Mouse (Mus musculus): Measurements from ENCODE around the gene Slc13a2. TPM values are rescaled to one million over a fixed set of nuclear protein-coding genes. Genes with fewer than 3 reads are reported as not detected.

Gene Slc13a2
- polyA plus RNA-seq, 1 experiment from 2014 or later, result 0.08 TPM

DNA sequence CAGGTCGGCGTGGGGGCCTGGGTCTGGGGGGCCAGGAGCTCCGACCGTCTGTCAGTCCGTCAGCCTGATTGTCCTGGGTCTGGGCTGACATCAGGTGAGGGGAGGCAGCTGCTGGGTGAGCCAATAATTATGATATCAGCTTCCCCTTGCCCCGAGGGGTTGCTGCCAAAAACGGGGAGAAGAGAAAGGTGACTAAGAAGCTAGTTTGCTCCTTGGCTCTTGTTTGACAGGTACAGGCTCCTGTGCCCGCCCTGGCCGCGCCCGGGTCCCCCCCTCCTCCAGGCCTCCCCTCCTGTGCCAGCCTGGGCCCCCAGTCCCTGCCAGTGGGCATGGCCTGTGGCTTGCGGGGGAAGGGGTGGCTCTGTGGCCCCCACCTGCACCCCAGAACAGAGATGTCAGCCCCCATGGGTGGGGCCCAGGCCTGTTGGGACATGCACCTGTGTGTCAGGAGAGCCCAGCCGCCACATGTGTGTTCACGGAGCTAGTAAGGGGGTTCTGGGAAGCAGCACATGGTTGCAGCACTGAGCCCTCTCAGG lies 35.4 kb downstream of the Slc13a2 start, which contains the start of gene Foxn1:
Gene Foxn1 (minus strand): TSS at position 51 of the 536 bp plus-strand sequence.
- H3K4me2 ChIP-seq (ENCODE audit: low read depth, low read length), result no peak within 1 kb of the TSS
- whole genome bisulfite sequencing (ENCODE audit: insufficient replicate concordance), result 86% methylated on average over 14 of the region's 14 CpGs
- H3K4me3 ChIP-seq (ENCODE audit: low read depth, low read length), result no peak within 1 kb of the TSS
- H3K27me3 ChIP-seq (ENCODE audit: insufficient read depth, low read length), result no peaks in the 10 kb centered on the region
- no peak for TF ChIP-seq EP300 (IDR thresholded peaks at IDR 0.05; ENCODE audit: low read depth)
- TF ChIP-seq CTCF (IDR thresholded peaks at IDR 0.05; ENCODE audit: low read depth), result no peak
- ATAC-seq, result no peak
- H3K9me3 ChIP-seq (ENCODE audit: low read length), result no peaks in the 10 kb centered on the region
- H3K36me3 ChIP-seq (replicated peaks; ENCODE audit: insufficient read depth, low read length), result no peaks in the 10 kb centered on the region
- no peak for DNase-seq
- no peak within 1 kb of the TSS for H3K9ac ChIP-seq (replicated peaks)
- H3K27ac ChIP-seq (ENCODE audit: low read depth), result no peak within 1 kb of the TSS
- no peaks in the 10 kb centered on the region for H3K4me1 ChIP-seq (ENCODE audit: insufficient read depth)

DNA sequence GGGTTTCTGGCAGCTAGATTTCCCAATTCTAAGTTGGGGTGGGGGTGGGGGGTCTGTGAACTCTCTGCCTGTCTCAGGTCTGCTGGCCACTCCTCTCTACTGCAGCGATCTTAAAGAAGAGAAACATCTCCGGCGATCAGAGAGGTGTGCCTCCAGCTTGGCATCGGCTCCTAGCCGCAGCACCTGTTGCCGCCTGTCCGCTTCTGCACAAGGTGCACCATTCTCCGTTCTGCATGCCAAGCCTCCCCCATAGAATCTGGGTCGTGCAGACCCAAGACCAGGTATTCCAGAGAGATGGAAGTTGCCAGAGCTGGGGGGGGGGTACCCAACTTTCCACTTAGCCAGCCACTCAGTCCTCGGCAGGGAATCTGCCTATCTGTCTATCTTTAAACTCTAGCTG lies 36.2 kb downstream of the Slc13a2 start:
- no peak for ATAC-seq
- no peaks in the 10 kb centered on the region for H3K4me1 ChIP-seq (ENCODE audit: insufficient read depth)
- H3K9me3 ChIP-seq (ENCODE audit: low read length), result no peaks in the 10 kb centered on the region
- no peak overlapping the region for H3K4me3 ChIP-seq (ENCODE audit: low read depth, low read length)
- DNase-seq, result no peak
- no peak overlapping the region for H3K9ac ChIP-seq (replicated peaks)
- H3K36me3 ChIP-seq (replicated peaks; ENCODE audit: insufficient read depth, low read length), result no peaks in the 10 kb centered on the region
- WGBS (ENCODE audit: insufficient replicate concordance), result 83% methylated on average over 10 of the region's 10 CpGs
- no peak overlapping the region for H3K4me2 ChIP-seq (ENCODE audit: low read depth, low read length)
- no peak overlapping the region for H3K27ac ChIP-seq (ENCODE audit: low read depth)
- TF ChIP-seq EP300 (IDR thresholded peaks at IDR 0.05; ENCODE audit: low read depth) (no peak), CTCF (IDR thresholded peaks at IDR 0.05; ENCODE audit: low read depth) (no peak)
- H3K27me3 ChIP-seq (ENCODE audit: insufficient read depth, low read length), result no peaks in the 10 kb centered on the region

GRCm38 (mm10) chr11:78382701-78383100 lies 39.3 kb downstream of the Slc13a2 start:
- H3K9ac ChIP-seq (replicated peaks), result no peak overlapping the region
- no peaks in the 10 kb centered on the region for H3K4me1 ChIP-seq (ENCODE audit: insufficient read depth)
- no peak for ATAC-seq
- no peak overlapping the region for H3K4me3 ChIP-seq (ENCODE audit: low read depth, low read length)
- no peak overlapping the region for H3K4me2 ChIP-seq (ENCODE audit: low read depth, low read length)
- H3K36me3 ChIP-seq (replicated peaks; ENCODE audit: insufficient read depth, low read length), result no peaks in the 10 kb centered on the region
- TF ChIP-seq CTCF (IDR thresholded peaks at IDR 0.05; ENCODE audit: low read depth) (no peak), EP300 (IDR thresholded peaks at IDR 0.05; ENCODE audit: low read depth) (no peak)
- DNase-seq, result no peak
- 61% methylated on average over 5 of the region's 5 CpGs for WGBS (ENCODE audit: insufficient replicate concordance)
- 0 out of 2 replicates have a peak, but pooled peaks cover 5% of the 10 kb centered on the region for H3K27me3 ChIP-seq (ENCODE audit: insufficient read depth, low read length)
- H3K27ac ChIP-seq (ENCODE audit: low read depth), result no peak overlapping the region
- no peaks in the 10 kb centered on the region for H3K9me3 ChIP-seq (ENCODE audit: low read length)

DNA sequence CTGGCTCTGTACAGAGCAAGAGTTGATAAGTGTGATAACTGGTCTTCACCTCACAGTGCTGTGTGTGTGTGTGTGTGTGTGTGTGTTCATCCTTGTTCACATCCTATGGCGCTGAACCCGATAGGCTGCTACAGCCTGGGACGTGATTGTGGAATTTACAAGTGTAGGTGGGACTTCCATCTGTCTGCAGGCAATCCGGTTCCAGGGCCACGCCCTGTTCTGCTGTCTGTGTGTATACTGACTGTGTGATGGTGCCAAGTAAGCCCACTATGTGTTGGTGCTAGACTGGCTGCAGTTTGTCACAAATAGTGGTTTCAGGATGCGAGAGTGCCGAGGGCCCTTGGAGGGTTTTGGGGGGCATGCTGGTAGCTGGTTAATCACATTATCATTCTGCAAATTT lies 39.7 kb downstream of the Slc13a2 start:
- no peak for ATAC-seq
- Histone ChIP-seq H3K4me3 (ENCODE audit: low read depth, low read length) (no peak overlapping the region), H3K4me1 (ENCODE audit: insufficient read depth) (no peaks in the 10 kb centered on the region), H3K9ac (replicated peaks) (no peak overlapping the region), H3K27ac (ENCODE audit: low read depth) (no peak overlapping the region), H3K9me3 (ENCODE audit: low read length) (no peaks in the 10 kb centered on the region), H3K4me2 (ENCODE audit: low read depth, low read length) (no peak overlapping the region), H3K36me3 (replicated peaks; ENCODE audit: insufficient read depth, low read length) (no peaks in the 10 kb centered on the region), H3K27me3 (ENCODE audit: insufficient read depth, low read length) (0 out of 2 replicates have a peak, but pooled peaks cover 5% of the 10 kb centered on the region)
- 80% methylated on average over 7 of the region's 7 CpGs for WGBS (ENCODE audit: insufficient replicate concordance)
- no peak for DNase-seq
- TF ChIP-seq EP300 (IDR thresholded peaks at IDR 0.05; ENCODE audit: low read depth) (no peak), CTCF (IDR thresholded peaks at IDR 0.05; ENCODE audit: low read depth) (no peak)

DNA sequence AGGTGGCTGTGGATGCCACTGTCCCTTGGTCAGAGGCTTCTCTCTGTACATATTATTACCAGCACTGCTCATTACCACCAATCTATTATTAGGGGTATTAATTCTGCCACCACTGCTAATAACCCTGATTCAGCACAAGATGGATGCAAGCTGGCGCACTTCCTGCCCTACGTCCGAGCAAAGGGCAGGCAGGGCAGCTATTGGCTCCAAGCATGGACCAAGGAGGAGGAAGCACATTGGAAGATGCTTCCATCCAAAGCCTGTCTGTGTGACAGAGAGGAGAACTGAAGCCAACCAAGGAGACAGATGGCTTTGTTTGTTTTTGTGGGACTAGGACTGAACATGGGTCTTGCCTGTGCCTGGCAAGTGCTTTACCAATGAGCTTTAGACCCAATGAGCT lies 41.0 kb downstream of the Slc13a2 start:
- ATAC-seq, result no peak

DNA sequence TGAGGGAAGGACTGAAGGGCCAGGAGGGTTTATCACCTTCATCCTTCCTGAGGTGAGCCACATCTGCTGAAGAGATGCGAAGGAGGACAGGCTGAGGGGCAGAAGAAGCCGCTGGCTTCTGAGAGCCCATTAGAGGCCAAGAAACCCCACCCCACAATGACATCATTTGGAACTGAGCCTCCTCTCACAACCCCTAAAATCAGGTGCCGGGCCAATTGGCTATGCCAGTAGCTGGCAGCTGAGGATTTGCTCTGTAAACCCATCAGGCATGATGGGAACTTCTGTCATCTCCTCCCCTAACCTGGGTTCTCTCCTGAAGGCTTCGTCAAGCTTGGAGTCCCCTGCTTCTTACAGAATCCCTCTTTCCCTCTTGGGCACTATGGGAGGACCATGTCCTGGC lies 41.7 kb downstream of the Slc13a2 start:
- Histone ChIP-seq H3K9me3 (ENCODE audit: low read length) (no peaks in the 10 kb centered on the region), H3K27me3 (ENCODE audit: insufficient read depth, low read length) (0 out of 2 replicates have a peak, but pooled peaks cover 5% of the 10 kb centered on the region), H3K4me1 (ENCODE audit: insufficient read depth) (no peaks in the 10 kb centered on the region; the same call in 1 of the 2 replicates), H3K27ac (ENCODE audit: low read depth) (no peak overlapping the region), H3K9ac (replicated peaks) (no peak overlapping the region), H3K36me3 (replicated peaks; ENCODE audit: insufficient read depth, low read length) (no peaks in the 10 kb centered on the region), H3K4me2 (ENCODE audit: low read depth, low read length) (no peak overlapping the region), H3K4me3 (ENCODE audit: low read depth, low read length) (no peak overlapping the region)
- no peak for ATAC-seq
- WGBS (ENCODE audit: insufficient replicate concordance), result 70% methylated on average over 4 of the region's 4 CpGs
- no peak for TF ChIP-seq EP300 (IDR thresholded peaks at IDR 0.05; ENCODE audit: low read depth)
- TF ChIP-seq CTCF (IDR thresholded peaks at IDR 0.05; ENCODE audit: low read depth), result no peak
- DNase-seq, result no peak

More for the DNA sequence above, 41.0 kb downstream of the Slc13a2 start:
- no peak overlapping the region for H3K27ac ChIP-seq (ENCODE audit: low read depth)
- TF ChIP-seq CTCF (IDR thresholded peaks at IDR 0.05; ENCODE audit: low read depth), result no peak
- no peak for TF ChIP-seq EP300 (IDR thresholded peaks at IDR 0.05; ENCODE audit: low read depth)
- H3K9ac ChIP-seq (replicated peaks), result no peak overlapping the region
- 0 out of 2 replicates have a peak, but pooled peaks cover 5% of the 10 kb centered on the region for H3K27me3 ChIP-seq (ENCODE audit: insufficient read depth, low read length)
- no peaks in the 10 kb centered on the region for H3K9me3 ChIP-seq (ENCODE audit: low read length)
- no peak for DNase-seq
- no peak overlapping the region for H3K4me2 ChIP-seq (ENCODE audit: low read depth, low read length)
- H3K36me3 ChIP-seq (replicated peaks; ENCODE audit: insufficient read depth, low read length), result no peaks in the 10 kb centered on the region
- 75% methylated on average over 3 of the region's 3 CpGs for WGBS (ENCODE audit: insufficient replicate concordance)
- no peaks in the 10 kb centered on the region; the same call in 1 of the 2 replicates for H3K4me1 ChIP-seq (ENCODE audit: insufficient read depth)
- H3K4me3 ChIP-seq (ENCODE audit: low read depth, low read length), result no peak overlapping the region

Measured in liver, postnatal 0 days (tissue).